Mouse (Mus musculus): Measurements from ENCODE around the gene Gys2.

DNA sequence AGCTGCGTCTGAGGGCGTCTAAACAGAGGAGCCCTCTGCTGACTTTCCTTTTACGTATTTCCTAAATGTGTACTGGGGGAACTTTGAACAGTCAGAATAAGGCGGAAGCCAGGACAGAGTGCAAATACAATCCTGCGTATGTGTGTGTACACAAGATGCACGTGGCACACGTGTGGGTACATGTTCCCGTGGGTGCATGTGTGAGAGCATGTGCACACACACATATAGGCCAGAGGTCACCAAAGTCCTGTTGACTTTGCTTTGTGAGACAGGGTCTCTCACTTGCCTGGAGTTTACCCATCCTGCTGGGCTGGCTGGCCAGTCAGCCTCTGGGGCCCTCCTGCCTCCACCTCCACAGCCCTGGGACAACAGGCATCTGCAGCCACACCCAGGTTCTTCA is 1.8 kb downstream of the Gys2 start:
- TF ChIP-seq CTCF (IDR thresholded peaks at IDR 0.05; ENCODE audit: insufficient read depth, low read length) = no peak
- no peak for TF ChIP-seq POLR2A (IDR thresholded peaks at IDR 0.05; ENCODE audit: borderline replicate concordance, extremely low read depth, low read depth, low read length)
